ENCODE assay signal across 20 mouse cellular contexts in the genomic region with DNA sequence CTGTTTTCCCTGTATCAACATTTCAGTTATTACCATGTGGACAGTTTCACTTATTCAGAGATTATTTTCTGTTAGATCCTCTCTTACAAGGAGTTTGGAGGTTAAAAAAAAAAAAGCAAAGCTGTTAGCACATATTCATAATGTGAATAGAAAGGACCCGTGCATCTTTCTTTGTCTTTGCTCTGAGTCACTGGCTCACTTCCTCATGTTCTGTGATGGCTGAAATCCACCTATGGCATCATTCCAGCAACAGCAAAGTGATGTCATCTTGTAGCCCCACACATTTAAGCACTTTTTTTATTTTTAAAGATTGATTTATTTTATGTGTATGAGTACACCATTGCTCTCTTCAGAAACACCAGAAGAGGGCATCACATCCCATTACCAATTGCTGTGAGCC. TPM values are rescaled to one million over a fixed set of nuclear protein-coding genes. Genes with fewer than 3 reads are reported as not detected.
A peak's percentile ranks its signal among the peaks of the same experiment; 100 is the strongest.
DNase-seq lines count a peak whose midpoint lies in the region; ATAC-seq and TF ChIP-seq lines count a peak whose summit lies in the region.
"Had no signal": no experiment of that assay in that cellular context is flagged by ENCODE, and none has a peak within 500 bp of the region (broad histone marks: within the 10 kb centered on the region; RNA-seq: fewer than 3 reads in every experiment).

No protein-coding gene starts in this region.

- H3K9ac ChIP-seq in hindbrain, postnatal 0 days (replicated peaks; ENCODE audit: low read length): no peak overlapping the region
- H3K9ac ChIP-seq in hindbrain, embryonic 14.5 days: no peak overlapping the region
- no peak overlapping the region for H3K9ac ChIP-seq in midbrain, postnatal 0 days (replicated peaks; ENCODE audit: low read length, poor library complexity, severe bottlenecking)
- no peak overlapping the region for H3K9ac ChIP-seq in midbrain, embryonic 15.5 days
- no peak overlapping the region for H3K9ac ChIP-seq in stomach, postnatal 0 days (ENCODE audit: low read length)
- H3K9ac ChIP-seq: embryonic facial prominence, embryonic 12.5 days; forebrain, embryonic 12.5 days; liver, embryonic 15.5 days had no signal

- TF ChIP-seq CTCF in hindbrain, postnatal 0 days (IDR thresholded peaks at IDR 0.05; ENCODE audit: low read depth): 0 out of 2 replicates have a peak, but pooled peaks have one; percentile 12
- 0 out of 2 replicates have a peak, but pooled peaks have one; percentile 3 for TF ChIP-seq CTCF in midbrain, postnatal 0 days (IDR thresholded peaks at IDR 0.05)
- no peak for TF ChIP-seq CTCF in brain, embryonic 14.5 days (IDR thresholded peaks at IDR 0.05; ENCODE audit: borderline replicate concordance, extremely low read depth, insufficient read depth, insufficient read length)
- peak; percentile 36; the same call in 1 of the 2 replicates for TF ChIP-seq CTCF in stomach, postnatal 0 days (IDR thresholded peaks at IDR 0.05; ENCODE audit: low read depth)

- H3K27me3 ChIP-seq in hindbrain, postnatal 0 days (ENCODE audit: insufficient read depth, low read length): no peaks in the 10 kb centered on the region
- H3K27me3 ChIP-seq in hindbrain, embryonic 14.5 days (ENCODE audit: control insufficient read depth, insufficient read depth, low read length): no peaks in the 10 kb centered on the region
- H3K27me3 ChIP-seq in midbrain, postnatal 0 days (ENCODE audit: insufficient read depth, low read length): no peaks in the 10 kb centered on the region
- no peaks in the 10 kb centered on the region for H3K27me3 ChIP-seq in midbrain, embryonic 15.5 days (replicated peaks)
- no peaks in the 10 kb centered on the region for H3K27me3 ChIP-seq in stomach, postnatal 0 days (ENCODE audit: control insufficient read depth, insufficient read depth, low read length)
- H3K27me3 ChIP-seq: embryonic facial prominence, embryonic 12.5 days; forebrain, embryonic 12.5 days; liver, embryonic 15.5 days had no signal

- H3K27ac ChIP-seq in hindbrain, postnatal 0 days: no peak overlapping the region
- H3K27ac ChIP-seq in hindbrain, embryonic 14.5 days: no peak overlapping the region
- no peak overlapping the region for H3K27ac ChIP-seq in midbrain, postnatal 0 days (ENCODE audit: low read depth, low read length)
- H3K27ac ChIP-seq in midbrain, embryonic 15.5 days: no peak overlapping the region
- no peak overlapping the region for H3K27ac ChIP-seq in stomach, postnatal 0 days (replicated peaks)
- H3K27ac ChIP-seq: embryonic facial prominence, embryonic 12.5 days; forebrain, embryonic 12.5 days; heart, embryonic 10.5 days; limb, embryonic 10.5 days; liver, embryonic 15.5 days had no signal

- H3K4me2 ChIP-seq in hindbrain, postnatal 0 days (ENCODE audit: low read depth, low read length): no peak overlapping the region
- no peak overlapping the region for H3K4me2 ChIP-seq in hindbrain, embryonic 14.5 days (replicated peaks)
- no peak overlapping the region for H3K4me2 ChIP-seq in midbrain, postnatal 0 days (ENCODE audit: low read depth, low read length, poor library complexity, severe bottlenecking)
- no peak overlapping the region for H3K4me2 ChIP-seq in midbrain, embryonic 15.5 days
- H3K4me2 ChIP-seq in stomach, postnatal 0 days (replicated peaks; ENCODE audit: low read depth): no peak overlapping the region
- H3K4me2 ChIP-seq: embryonic facial prominence, embryonic 12.5 days; forebrain, embryonic 12.5 days; liver, embryonic 15.5 days had no signal

- TF ChIP-seq POLR2A in brain, embryonic 14.5 days (IDR thresholded peaks at IDR 0.05; ENCODE audit: borderline replicate concordance, extremely low read depth, insufficient read depth, insufficient read length, poor library complexity, severe bottlenecking): no peak

- no peak overlapping the region for H3K4me3 ChIP-seq in hindbrain, postnatal 0 days (ENCODE audit: low read length)
- H3K4me3 ChIP-seq in hindbrain, embryonic 14.5 days (replicated peaks; ENCODE audit: low read length): no peak overlapping the region
- H3K4me3 ChIP-seq in midbrain, postnatal 0 days (ENCODE audit: low read depth, low read length): no peak overlapping the region
- H3K4me3 ChIP-seq in midbrain, embryonic 15.5 days: no peak overlapping the region
- H3K4me3 ChIP-seq in stomach, postnatal 0 days (ENCODE audit: low read depth, low read length): no peak overlapping the region
- H3K4me3 ChIP-seq: embryonic facial prominence, embryonic 12.5 days; forebrain, embryonic 12.5 days; heart, embryonic 10.5 days; limb, embryonic 10.5 days; liver, embryonic 15.5 days had no signal

- H3K9me3 ChIP-seq in hindbrain, postnatal 0 days (ENCODE audit: low read length): no peaks in the 10 kb centered on the region
- no peaks in the 10 kb centered on the region for H3K9me3 ChIP-seq in hindbrain, embryonic 14.5 days (ENCODE audit: control insufficient read depth, low read length)
- H3K9me3 ChIP-seq in midbrain, postnatal 0 days (ENCODE audit: low read length): no peaks in the 10 kb centered on the region
- H3K9me3 ChIP-seq in midbrain, embryonic 15.5 days: no peaks in the 10 kb centered on the region
- H3K9me3 ChIP-seq in stomach, postnatal 0 days (ENCODE audit: control insufficient read depth, low read length): no peaks in the 10 kb centered on the region
- H3K9me3 ChIP-seq: embryonic facial prominence, embryonic 12.5 days; forebrain, embryonic 12.5 days; heart, embryonic 10.5 days; limb, embryonic 10.5 days; liver, embryonic 15.5 days had no signal

- no peaks in the 10 kb centered on the region for H3K4me1 ChIP-seq in hindbrain, postnatal 0 days (ENCODE audit: insufficient read depth, low read length)
- H3K4me1 ChIP-seq in hindbrain, embryonic 14.5 days (replicated peaks; ENCODE audit: control insufficient read depth, insufficient read depth, low read length): no peaks in the 10 kb centered on the region
- no peaks in the 10 kb centered on the region for H3K4me1 ChIP-seq in midbrain, postnatal 0 days (ENCODE audit: insufficient read depth, low read length)
- no peaks in the 10 kb centered on the region for H3K4me1 ChIP-seq in midbrain, embryonic 15.5 days
- H3K4me1 ChIP-seq in stomach, postnatal 0 days (replicated peaks; ENCODE audit: control insufficient read depth, insufficient read depth): no peaks in the 10 kb centered on the region
- H3K4me1 ChIP-seq: embryonic facial prominence, embryonic 12.5 days; forebrain, embryonic 12.5 days; heart, embryonic 10.5 days; limb, embryonic 10.5 days; liver, embryonic 15.5 days had no signal

- no peak for TF ChIP-seq EP300 in stomach, postnatal 0 days (optimal IDR thresholded peaks at IDR 0.05)

- ATAC-seq in hindbrain, postnatal 0 days: no peak
- no peak for ATAC-seq in hindbrain, embryonic 14.5 days (ENCODE audit: low FRiP score)
- no peak for ATAC-seq in midbrain, postnatal 0 days (ENCODE audit: low FRiP score)
- ATAC-seq in midbrain, embryonic 15.5 days (replicated peaks): no peak
- ATAC-seq in stomach, postnatal 0 days (ENCODE audit: low FRiP score, low TSS enrichment): no peak
- ATAC-seq: CD4-positive, CD25-positive, alpha-beta regulatory T cell, adult 4 months had no signal

- H3K36me3 ChIP-seq in hindbrain, postnatal 0 days (ENCODE audit: insufficient read depth, low read length): peaks cover 6% of the 10 kb centered on the region; the same call in 1 of the 2 replicates
- peaks cover 5% of the 10 kb centered on the region; the same call in 1 of the 2 replicates for H3K36me3 ChIP-seq in hindbrain, embryonic 14.5 days (replicated peaks; ENCODE audit: control insufficient read depth, insufficient read depth)
- peaks cover 4% of the 10 kb centered on the region for H3K36me3 ChIP-seq in midbrain, postnatal 0 days (ENCODE audit: insufficient read depth, low read length)
- H3K36me3 ChIP-seq in midbrain, embryonic 15.5 days (replicated peaks): peaks cover 5% of the 10 kb centered on the region; the same call in 1 of the 2 replicates
- peaks cover 4% of the 10 kb centered on the region; the same call in 1 of the 2 replicates for H3K36me3 ChIP-seq in stomach, postnatal 0 days (ENCODE audit: control insufficient read depth, insufficient read depth, low read length)

- DNase-seq in hindbrain, postnatal 0 days (ENCODE audit: low spot score): no peak
- DNase-seq in hindbrain, embryonic 14.5 days (ENCODE audit: low spot score): no peak
- no peak for DNase-seq in midbrain, postnatal 0 days (ENCODE audit: low spot score)
- peak; percentile 5 for DNase-seq in brain, embryonic 14.5 days (ENCODE audit: low read depth)
- DNase-seq in stomach, postnatal 0 days (ENCODE audit: low spot score): no peak
- no peak for DNase-seq in cerebellum, postnatal 25 days
- no peak for DNase-seq in gastrocnemius, postnatal 4 days (ENCODE audit: low spot score in 2 of 2)
- DNase-seq: cerebellum, postnatal 14 days; kidney, adult 11 months; kidney, postnatal 25 days had no signal

- WGBS in hindbrain, postnatal 0 days: 43% methylated on average over 1 of the region's 1 CpGs
- WGBS in hindbrain, embryonic 14.5 days: 85% methylated on average over 1 of the region's 1 CpGs
- 73% methylated on average over 1 of the region's 1 CpGs for WGBS in midbrain, postnatal 0 days
- WGBS in midbrain, embryonic 15.5 days: 76% methylated on average over 1 of the region's 1 CpGs
- 29% methylated on average over 1 of the region's 1 CpGs for WGBS in stomach, postnatal 0 days

RNA-seq across cellular contexts. Expression of a gene that starts 7.9 kb away (rescaled TPM):
- 11.2 and 11.7 TPM in 2 replicates for total RNA-seq in hindbrain, postnatal 0 days (2014; rRNA removed)
- 19.8 and 22.9 TPM in 2 replicates for polyA plus RNA-seq in hindbrain, postnatal 0 days (2015; fragmentation: Nextera tagmentation; extraction: Ambion mirVana)
- 20.5 and 21.5 TPM in 2 replicates for polyA plus RNA-seq in hindbrain, embryonic 14.5 days (2014; fragmentation: Nextera tagmentation; extraction: Ambion mirVana)
- 11.9 and 13.9 TPM in 2 replicates for total RNA-seq in midbrain, postnatal 0 days (2014; rRNA removed)
- 15.0 and 15.6 TPM in 2 replicates for polyA plus RNA-seq in midbrain, postnatal 0 days (2015; fragmentation: Nextera tagmentation; extraction: Ambion mirVana)
- 16.9 and 17.2 TPM in 2 replicates for polyA plus RNA-seq in midbrain, embryonic 15.5 days (2015; fragmentation: Nextera tagmentation; extraction: Ambion mirVana)
- polyA plus RNA-seq in brain, embryonic 14.5 days (2012; rRNA removed): 9.3 and 11.1 TPM in 2 replicates
- 79.1 and 79.7 TPM in 2 replicates for polyA plus RNA-seq in stomach, postnatal 0 days (2015; fragmentation: Nextera tagmentation; extraction: Ambion mirVana)
- 10 to 100 TPM; 50.6 to 51.8 TPM for total RNA-seq in gastrocnemius, postnatal 4 days (2021)

RNA-seq across cellular contexts. Expression of a gene that starts 42.6 kb away (rescaled TPM):
- 0.89 and 1.6 TPM in 2 replicates for total RNA-seq in hindbrain, postnatal 0 days (2014; rRNA removed)
- 0.18 and 0.19 TPM in 2 replicates for polyA plus RNA-seq in hindbrain, postnatal 0 days (2015; fragmentation: Nextera tagmentation; extraction: Ambion mirVana)
- polyA plus RNA-seq in hindbrain, embryonic 14.5 days (2014; fragmentation: Nextera tagmentation; extraction: Ambion mirVana): 0.24 and 0.56 TPM in 2 replicates
- 1.3 and 1.9 TPM in 2 replicates for total RNA-seq in midbrain, postnatal 0 days (2014; rRNA removed)
- polyA plus RNA-seq in midbrain, postnatal 0 days (2015; fragmentation: Nextera tagmentation; extraction: Ambion mirVana): 0.30 and 0.36 TPM in 2 replicates
- polyA plus RNA-seq in midbrain, embryonic 15.5 days (2015; fragmentation: Nextera tagmentation; extraction: Ambion mirVana): 0.15 and 0.74 TPM in 2 replicates
- polyA plus RNA-seq in brain, embryonic 14.5 days (2012; rRNA removed): 0.85 and 0.88 TPM in 2 replicates
- 0.30 and 0.56 TPM in 2 replicates for polyA plus RNA-seq in stomach, postnatal 0 days (2015; fragmentation: Nextera tagmentation; extraction: Ambion mirVana)
- 100 to 1,000 TPM; 153 to 163 TPM for total RNA-seq in gastrocnemius, postnatal 4 days (2021)
- total RNA-seq: hematopoietic stem cell, adult 5-6 weeks; megakaryocyte-erythroid progenitor cell, adult 5-6 weeks had no signal

RNA-seq across cellular contexts. Expression of a gene that starts 43.2 kb away (rescaled TPM):
- total RNA-seq in hindbrain, postnatal 0 days (2014; rRNA removed): not detected in 2 replicates
- polyA plus RNA-seq in hindbrain, postnatal 0 days (2015; fragmentation: Nextera tagmentation; extraction: Ambion mirVana): not detected in 2 replicates
- polyA plus RNA-seq in hindbrain, embryonic 14.5 days (2014; fragmentation: Nextera tagmentation; extraction: Ambion mirVana): not detected in 2 replicates
- not detected in 2 replicates for total RNA-seq in midbrain, postnatal 0 days (2014; rRNA removed)
- polyA plus RNA-seq in midbrain, postnatal 0 days (2015; fragmentation: Nextera tagmentation; extraction: Ambion mirVana): not detected in 2 replicates
- polyA plus RNA-seq in midbrain, embryonic 15.5 days (2015; fragmentation: Nextera tagmentation; extraction: Ambion mirVana): not detected in 2 replicates
- not detected in 2 replicates for polyA plus RNA-seq in brain, embryonic 14.5 days (2012; rRNA removed)
- not detected in 2 replicates for polyA plus RNA-seq in stomach, postnatal 0 days (2015; fragmentation: Nextera tagmentation; extraction: Ambion mirVana)
- total RNA-seq in gastrocnemius, postnatal 4 days (2021): under 1 TPM in 1 of 2 experiments, not detected in 1; 0.37 TPM
- total RNA-seq: hematopoietic stem cell, adult 5-6 weeks; layer of hippocampus, postnatal 25 days; megakaryocyte-erythroid progenitor cell, adult 5-6 weeks had no signal
- polyA plus RNA-seq: forebrain, embryonic 12.5 days; heart, embryonic 10.5 days; liver, embryonic 15.5 days had no signal
